Mouse (Mus musculus): Measurements from ENCODE around the gene Lhx6. TPM values are rescaled to one million over a fixed set of nuclear protein-coding genes. Genes with fewer than 3 reads are reported as not detected.

Gene Lhx6
- polyA plus RNA-seq, 1 experiment from 2014 or later = 1.5 TPM

DNA sequence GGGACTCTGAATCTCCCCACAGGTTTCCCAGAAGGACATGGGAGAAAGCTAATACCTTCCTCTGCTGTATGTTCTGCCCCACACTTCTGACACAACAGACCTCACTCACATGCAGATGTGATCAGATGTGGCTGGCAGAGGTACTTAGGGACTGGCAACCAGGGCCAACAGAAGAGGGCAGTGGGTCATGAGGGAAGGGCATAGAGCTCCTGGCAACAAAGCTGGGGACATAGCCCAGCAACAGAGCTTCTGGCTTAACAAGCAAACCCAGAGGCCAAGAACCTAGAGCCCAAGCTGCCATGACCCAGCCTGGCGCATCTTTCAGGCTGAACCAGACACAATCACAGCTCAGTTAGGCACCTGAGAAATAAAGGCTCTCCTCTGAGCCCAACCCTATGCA is 20.2 kb downstream of the Lhx6 start:
- WGBS = 92% methylated on average over 1 of the region's 1 CpGs
- Histone ChIP-seq H3K9ac (replicated peaks; ENCODE audit: low read depth, low read length) (no peak overlapping the region), H3K4me3 (ENCODE audit: low read depth, low read length) (no peak overlapping the region), H3K27me3 (ENCODE audit: control insufficient read depth, insufficient read depth, low read length) (peaks cover 18% of the 10 kb centered on the region), H3K4me1 (ENCODE audit: control insufficient read depth, insufficient read depth, low read length) (peaks cover 7% of the 10 kb centered on the region; the same call in 1 of the 2 replicates), H3K27ac (ENCODE audit: low read length) (no peak overlapping the region), H3K9me3 (ENCODE audit: control insufficient read depth, low read depth, low read length) (no peaks in the 10 kb centered on the region), H3K4me2 (replicated peaks; ENCODE audit: low read depth, low read length) (no peak overlapping the region), H3K36me3 (ENCODE audit: control insufficient read depth, insufficient read depth, low read length) (no peaks in the 10 kb centered on the region)
- no peak for ATAC-seq (ENCODE audit: insufficient number of reproducible peaks, insufficient read depth, low FRiP score, low read depth)

DNA sequence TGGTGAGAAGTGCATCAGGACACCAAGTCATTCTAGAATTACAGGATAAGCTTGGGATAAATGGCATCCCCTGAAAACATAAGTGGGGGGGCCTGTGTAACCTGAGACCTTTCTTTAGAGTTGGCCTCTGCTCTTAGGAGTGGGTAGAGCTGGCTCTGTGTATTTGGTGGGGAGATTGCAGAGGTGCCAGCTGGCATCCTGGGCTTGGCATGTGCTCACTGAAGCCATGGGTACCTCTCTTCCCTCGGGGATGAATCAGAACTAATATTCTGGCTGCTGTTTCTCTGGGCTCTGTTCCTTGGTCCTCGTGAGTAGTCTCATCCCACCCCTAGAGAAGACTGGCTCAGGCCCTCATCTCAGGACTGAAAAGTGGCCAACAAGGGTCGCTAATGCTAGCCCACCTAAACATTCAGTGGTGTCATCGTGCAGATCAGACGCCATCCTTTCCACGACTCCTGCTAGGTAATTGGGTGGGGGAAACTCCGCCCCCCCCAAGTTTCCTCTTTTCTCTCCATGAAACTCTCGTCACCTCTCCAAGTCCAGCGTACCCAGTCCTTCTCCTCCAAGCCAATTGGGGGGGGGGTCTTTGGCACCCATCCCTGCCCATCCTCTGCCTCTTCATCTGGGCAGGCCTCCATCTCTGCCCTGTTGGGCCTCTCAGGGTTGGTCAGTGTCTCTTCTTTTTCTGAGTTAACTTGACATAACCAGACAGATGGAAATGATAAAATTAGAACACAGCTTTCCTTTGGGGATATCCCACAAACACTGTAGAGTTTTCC is 22.2 kb downstream of the Lhx6 start:
- H3K4me3 ChIP-seq (ENCODE audit: low read depth, low read length) = no peak overlapping the region
- peaks cover 7% of the 10 kb centered on the region; the same call in 1 of the 2 replicates for H3K4me1 ChIP-seq (ENCODE audit: control insufficient read depth, insufficient read depth, low read length)
- no peak overlapping the region for H3K4me2 ChIP-seq (replicated peaks; ENCODE audit: low read depth, low read length)
- peaks cover 8% of the 10 kb centered on the region for H3K27me3 ChIP-seq (ENCODE audit: control insufficient read depth, insufficient read depth, low read length)
- no peak for ATAC-seq (ENCODE audit: insufficient number of reproducible peaks, insufficient read depth, low FRiP score, low read depth)
- no peak overlapping the region for H3K9ac ChIP-seq (replicated peaks; ENCODE audit: low read depth, low read length)
- no peak overlapping the region for H3K27ac ChIP-seq (ENCODE audit: low read length)
- no peaks in the 10 kb centered on the region for H3K9me3 ChIP-seq (ENCODE audit: control insufficient read depth, low read depth, low read length)
- 85% methylated on average over 9 of the region's 9 CpGs for WGBS
- H3K36me3 ChIP-seq (ENCODE audit: control insufficient read depth, insufficient read depth, low read length) = no peaks in the 10 kb centered on the region

DNA sequence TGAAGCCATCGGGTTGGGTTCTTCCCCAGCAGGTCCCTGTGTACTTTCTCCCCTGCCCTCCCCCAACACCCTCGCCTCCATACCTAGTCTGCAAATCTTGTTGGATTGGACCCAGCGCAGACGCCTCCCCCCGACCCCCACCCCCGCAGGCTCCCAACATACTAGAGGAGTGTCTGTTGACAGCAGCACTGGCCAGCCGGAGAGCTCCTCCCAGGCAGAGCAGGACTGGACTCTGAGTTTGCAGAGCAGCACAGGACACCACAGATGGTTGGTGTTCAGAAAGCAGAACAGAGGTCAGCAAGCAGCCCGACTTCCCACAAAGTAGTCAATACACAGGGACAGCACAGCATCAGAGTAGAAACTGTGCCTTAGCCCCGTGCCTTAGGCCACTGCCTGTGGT is 23.8 kb downstream of the Lhx6 start:
- Histone ChIP-seq H3K9ac (replicated peaks; ENCODE audit: low read depth, low read length) (no peak overlapping the region), H3K4me2 (replicated peaks; ENCODE audit: low read depth, low read length) (no peak overlapping the region), H3K9me3 (ENCODE audit: control insufficient read depth, low read depth, low read length) (no peaks in the 10 kb centered on the region), H3K27me3 (ENCODE audit: control insufficient read depth, insufficient read depth, low read length) (no peaks in the 10 kb centered on the region), H3K4me3 (ENCODE audit: low read depth, low read length) (no peak overlapping the region), H3K27ac (ENCODE audit: low read length) (no peak overlapping the region), H3K4me1 (ENCODE audit: control insufficient read depth, insufficient read depth, low read length) (peaks cover 10% of the 10 kb centered on the region; the same call in 1 of the 2 replicates), H3K36me3 (ENCODE audit: control insufficient read depth, insufficient read depth, low read length) (no peaks in the 10 kb centered on the region)
- 8% methylated on average over 9 of the region's 9 CpGs for WGBS
- 0 out of 2 replicates have a peak, but pooled peaks have one; percentile 56 for ATAC-seq (ENCODE audit: insufficient number of reproducible peaks, insufficient read depth, low FRiP score, low read depth)

DNA sequence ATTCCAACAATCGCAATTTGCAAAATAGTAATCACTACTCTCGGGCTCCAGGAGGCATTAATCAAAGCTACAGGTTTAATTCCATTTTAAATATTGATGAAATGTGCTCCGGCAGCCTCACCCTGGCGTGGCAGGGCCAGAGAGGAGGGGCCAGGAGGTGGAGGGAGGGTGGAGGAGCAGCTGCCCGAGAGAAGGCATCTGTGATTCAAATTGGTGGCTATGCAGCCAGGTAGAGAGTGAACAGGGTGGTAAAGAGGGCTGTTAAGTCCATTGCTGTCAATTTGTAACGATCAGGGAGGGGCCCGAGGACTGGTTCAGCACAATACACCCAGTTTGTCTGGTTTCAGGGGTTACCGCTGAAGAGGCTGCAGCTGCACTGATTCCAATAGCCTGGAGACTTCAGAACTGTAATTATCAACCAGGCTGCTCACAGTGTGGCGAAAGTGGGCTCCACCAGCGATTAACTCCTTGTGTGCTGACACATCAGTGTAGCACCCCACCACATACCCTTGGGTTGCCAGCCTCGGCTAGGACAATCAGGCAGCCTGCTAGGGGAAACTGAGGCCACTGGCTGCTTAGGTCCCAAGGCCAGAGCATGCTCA is 27.9 kb downstream of the Lhx6 start:
- ATAC-seq (ENCODE audit: insufficient number of reproducible peaks, insufficient read depth, low FRiP score, low read depth) = no peak; the same call in 1 of the 2 replicates

DNA sequence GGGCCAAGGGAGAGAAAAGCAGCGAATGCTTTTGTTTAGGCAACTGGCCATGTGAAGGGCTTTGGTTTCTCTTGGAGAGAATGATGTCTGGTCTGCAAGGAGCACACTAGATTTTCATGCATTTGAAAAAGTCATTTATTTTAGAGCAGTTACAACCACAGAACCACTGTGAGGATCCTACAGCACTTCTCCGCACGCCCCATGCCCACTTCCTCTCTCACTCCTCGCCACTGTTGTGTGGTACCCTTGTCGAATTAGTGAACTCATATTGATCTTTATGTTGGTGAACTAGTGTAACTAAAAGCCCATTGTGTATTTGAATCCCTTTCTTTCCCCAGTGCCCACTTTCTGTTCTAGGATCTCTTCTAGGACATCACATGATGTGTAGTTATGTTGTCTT is 30.0 kb downstream of the Lhx6 start:
- no peaks in the 10 kb centered on the region for H3K27me3 ChIP-seq (ENCODE audit: control insufficient read depth, insufficient read depth, low read length)
- no peak overlapping the region for H3K4me3 ChIP-seq (ENCODE audit: low read depth, low read length)
- no peaks in the 10 kb centered on the region for H3K9me3 ChIP-seq (ENCODE audit: control insufficient read depth, low read depth, low read length)
- H3K4me1 ChIP-seq (ENCODE audit: control insufficient read depth, insufficient read depth, low read length) = 0 out of 2 replicates have a peak, but pooled peaks cover 3% of the 10 kb centered on the region
- H3K36me3 ChIP-seq (ENCODE audit: control insufficient read depth, insufficient read depth, low read length) = no peaks in the 10 kb centered on the region
- ATAC-seq (ENCODE audit: insufficient number of reproducible peaks, insufficient read depth, low FRiP score, low read depth) = no peak
- WGBS = 89% methylated on average over 5 of the region's 5 CpGs
- no peak overlapping the region for H3K9ac ChIP-seq (replicated peaks; ENCODE audit: low read depth, low read length)
- no peak overlapping the region for H3K4me2 ChIP-seq (replicated peaks; ENCODE audit: low read depth, low read length)
- no peak overlapping the region for H3K27ac ChIP-seq (ENCODE audit: low read length)

More for the DNA sequence above, 27.9 kb downstream of the Lhx6 start:
- Histone ChIP-seq H3K4me1 (ENCODE audit: control insufficient read depth, insufficient read depth, low read length) (peaks cover 10% of the 10 kb centered on the region; the same call in 1 of the 2 replicates), H3K27ac (ENCODE audit: low read length) (no peak overlapping the region), H3K9ac (replicated peaks; ENCODE audit: low read depth, low read length) (no peak overlapping the region), H3K4me2 (replicated peaks; ENCODE audit: low read depth, low read length) (no peak overlapping the region), H3K27me3 (ENCODE audit: control insufficient read depth, insufficient read depth, low read length) (no peaks in the 10 kb centered on the region), H3K4me3 (ENCODE audit: low read depth, low read length) (no peak overlapping the region), H3K36me3 (ENCODE audit: control insufficient read depth, insufficient read depth, low read length) (no peaks in the 10 kb centered on the region), H3K9me3 (ENCODE audit: control insufficient read depth, low read depth, low read length) (no peaks in the 10 kb centered on the region)
- 13% methylated on average over 11 of the region's 11 CpGs for WGBS

DNA sequence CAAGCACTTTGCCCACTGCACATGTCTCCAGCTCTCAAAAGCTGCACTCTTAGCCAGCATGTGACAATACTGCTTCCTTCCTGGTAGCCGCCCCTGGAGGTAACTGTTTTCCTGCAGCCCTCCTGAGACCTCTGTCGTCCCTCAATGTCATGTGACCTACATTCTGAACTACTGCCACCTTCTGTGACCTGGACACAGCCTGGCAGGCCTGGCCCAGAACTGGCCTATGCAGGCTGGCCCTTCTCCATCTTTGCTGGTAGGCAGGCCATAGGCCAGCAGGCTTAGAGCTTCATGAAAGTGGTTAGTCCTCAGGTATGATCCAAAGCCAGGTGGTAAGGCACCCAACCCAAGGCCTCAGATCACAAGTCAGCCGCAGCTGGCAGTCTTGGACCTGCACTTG is 31.4 kb downstream of the Lhx6 start:
- Histone ChIP-seq H3K27ac (ENCODE audit: low read length) (no peak overlapping the region), H3K4me3 (ENCODE audit: low read depth, low read length) (no peak overlapping the region), H3K9ac (replicated peaks; ENCODE audit: low read depth, low read length) (no peak overlapping the region), H3K9me3 (ENCODE audit: control insufficient read depth, low read depth, low read length) (no peaks in the 10 kb centered on the region), H3K36me3 (ENCODE audit: control insufficient read depth, insufficient read depth, low read length) (no peaks in the 10 kb centered on the region), H3K4me2 (replicated peaks; ENCODE audit: low read depth, low read length) (no peak overlapping the region), H3K27me3 (ENCODE audit: control insufficient read depth, insufficient read depth, low read length) (no peaks in the 10 kb centered on the region), H3K4me1 (ENCODE audit: control insufficient read depth, insufficient read depth, low read length) (0 out of 2 replicates have a peak, but pooled peaks cover 3% of the 10 kb centered on the region)
- 0 out of 2 replicates have a peak, but pooled peaks have one; percentile 7 for ATAC-seq (ENCODE audit: insufficient number of reproducible peaks, insufficient read depth, low FRiP score, low read depth)
- WGBS = 57% methylated on average over 3 of the region's 3 CpGs

DNA sequence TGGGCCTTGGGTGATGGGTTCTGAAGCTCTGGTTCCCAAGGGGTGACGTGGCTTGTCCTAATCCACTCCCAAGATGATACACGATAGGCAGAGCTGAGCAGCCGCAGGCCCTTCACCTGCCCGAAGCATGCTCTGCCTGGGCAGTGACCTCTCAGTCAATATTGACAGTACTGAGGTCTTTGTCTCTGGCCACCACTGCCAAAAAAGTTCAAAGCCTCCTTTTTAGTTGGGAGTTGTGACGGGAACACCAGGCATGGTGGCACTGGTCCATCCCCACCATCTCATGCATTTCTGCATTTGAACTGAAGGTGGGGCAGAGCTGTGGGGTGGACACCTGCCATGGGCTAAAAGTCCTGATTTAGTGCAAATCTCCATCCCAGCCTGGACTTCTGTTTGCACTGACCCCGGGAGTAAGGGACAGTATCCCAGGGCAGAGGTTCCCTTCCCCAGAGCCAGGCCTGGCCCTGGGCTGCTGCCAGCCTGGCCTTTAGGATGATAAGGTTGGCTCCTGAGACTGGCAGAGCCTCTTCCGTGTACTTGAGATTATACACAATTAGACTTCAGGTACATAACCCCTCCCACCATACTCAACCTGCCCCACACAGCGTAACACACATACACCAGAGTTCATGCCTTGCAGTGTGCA is 33.4 kb downstream of the Lhx6 start:
- no peak overlapping the region for H3K4me3 ChIP-seq (ENCODE audit: low read depth, low read length)
- no peaks in the 10 kb centered on the region for H3K9me3 ChIP-seq (ENCODE audit: control insufficient read depth, low read depth, low read length)
- H3K27me3 ChIP-seq (ENCODE audit: control insufficient read depth, insufficient read depth, low read length) = no peaks in the 10 kb centered on the region
- no peaks in the 10 kb centered on the region for H3K36me3 ChIP-seq (ENCODE audit: control insufficient read depth, insufficient read depth, low read length)
- no peak overlapping the region for H3K9ac ChIP-seq (replicated peaks; ENCODE audit: low read depth, low read length)
- no peaks in the 10 kb centered on the region for H3K4me1 ChIP-seq (ENCODE audit: control insufficient read depth, insufficient read depth, low read length)
- 65% methylated on average over 8 of the region's 8 CpGs for WGBS
- no peak for ATAC-seq (ENCODE audit: insufficient number of reproducible peaks, insufficient read depth, low FRiP score, low read depth)
- no peak overlapping the region for H3K27ac ChIP-seq (ENCODE audit: low read length)
- H3K4me2 ChIP-seq (replicated peaks; ENCODE audit: low read depth, low read length) = no peak overlapping the region

DNA sequence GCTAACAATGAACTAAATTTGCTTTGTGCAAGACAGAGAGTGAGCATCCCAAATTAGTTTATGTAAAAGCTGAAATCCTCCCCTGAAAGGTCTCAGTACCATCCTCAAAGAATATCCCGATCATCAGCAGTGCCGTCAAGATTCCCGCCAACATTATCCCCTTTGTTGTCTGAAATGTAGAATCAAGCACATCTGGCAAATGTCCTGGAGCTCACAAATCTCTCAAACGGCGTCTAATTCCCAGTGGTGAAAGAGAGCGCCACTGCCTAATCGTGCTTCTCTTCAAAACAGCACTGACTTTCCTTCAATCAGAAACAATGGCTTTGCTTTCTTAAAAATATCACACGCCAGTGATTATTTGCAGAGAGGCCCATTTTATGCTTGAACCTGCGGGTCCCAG is 38.1 kb downstream of the Lhx6 start:
- Histone ChIP-seq H3K4me2 (replicated peaks; ENCODE audit: low read depth, low read length) (no peak overlapping the region), H3K4me1 (ENCODE audit: control insufficient read depth, insufficient read depth, low read length) (no peaks in the 10 kb centered on the region), H3K27ac (ENCODE audit: low read length) (no peak overlapping the region), H3K9me3 (ENCODE audit: control insufficient read depth, low read depth, low read length) (no peaks in the 10 kb centered on the region), H3K36me3 (ENCODE audit: control insufficient read depth, insufficient read depth, low read length) (no peaks in the 10 kb centered on the region), H3K27me3 (ENCODE audit: control insufficient read depth, insufficient read depth, low read length) (no peaks in the 10 kb centered on the region), H3K9ac (replicated peaks; ENCODE audit: low read depth, low read length) (no peak overlapping the region), H3K4me3 (ENCODE audit: low read depth, low read length) (no peak overlapping the region)
- no peak for ATAC-seq (ENCODE audit: insufficient number of reproducible peaks, insufficient read depth, low FRiP score, low read depth)
- 60% methylated on average over 9 of the region's 9 CpGs for WGBS

All from stomach, embryonic 14.5 days (tissue).